Mouse (Mus musculus): Measurements from ENCODE around the gene Ltb4r2. TPM values are rescaled to one million over a fixed set of nuclear protein-coding genes. Genes with fewer than 3 reads are reported as not detected.
"Not testable (repeated sequence)": the region's sequence is repeated elsewhere in the genome, so short reads cannot be mapped to it uniquely, and the experiment has no call there.

The Ltb4r2 gene
- polyA plus RNA-seq, 1 experiment from 2014 or later, result 0.68 TPM

DNA sequence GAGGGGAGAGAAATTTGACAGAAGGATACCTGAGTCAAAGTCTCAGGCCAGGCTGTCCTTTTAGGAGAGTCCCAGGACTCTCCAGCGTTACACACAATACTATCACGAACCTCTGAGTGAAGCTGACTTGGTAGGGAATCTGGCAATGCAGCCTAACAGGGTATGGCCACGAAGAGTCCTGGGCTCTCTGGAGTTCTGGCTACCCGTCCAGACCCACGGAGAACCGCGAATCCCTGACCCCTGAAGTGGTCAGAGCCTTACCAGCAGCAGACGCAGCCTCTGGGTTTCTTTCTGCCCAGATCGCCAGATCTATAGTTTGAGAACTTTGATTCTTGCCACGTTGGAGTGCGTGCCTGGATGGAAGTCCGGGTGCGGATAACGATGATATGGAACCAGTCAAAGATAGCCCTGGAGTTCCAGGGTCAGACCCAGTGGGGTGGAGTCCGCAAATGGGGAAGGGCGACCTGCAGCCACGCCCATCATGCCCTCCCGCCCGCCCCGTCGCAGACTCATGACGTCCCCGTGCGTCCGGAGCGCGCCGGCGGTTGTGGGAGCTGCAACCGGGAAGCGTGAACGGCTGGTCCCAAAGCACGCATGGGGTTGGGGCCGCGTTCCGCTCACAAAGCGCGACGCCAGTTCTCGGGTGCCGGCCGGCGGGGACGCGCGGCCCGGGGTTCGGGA, 15.9 kb upstream of the Ltb4r2 start, which contains the start of the genes Dhrs1 and Nop9:
TSS of gene Dhrs1 (minus strand) at position 511 of the 681 bp plus-strand sequence.
TSS of gene Nop9 (plus strand) at position 514 of the 681 bp plus-strand sequence.
- under 1% methylated on average over 41 of the region's 48 CpGs for WGBS
- DNase-seq (ENCODE audit: low spot score) (peak; percentile 91), ATAC-seq (replicated peaks; ENCODE audit: low FRiP score, low read depth) (peak; percentile 86)
- Histone ChIP-seq H3K9ac (ENCODE audit: low read depth, low read length) (peak within 1 kb of the TSS; percentile 77), H3K4me2 (ENCODE audit: low read length) (peak within 1 kb of the TSS; percentile 88), H3K27ac (peak within 1 kb of the TSS; percentile 51; the same call in 1 of the 2 replicates), H3K4me1 (replicated peaks; ENCODE audit: insufficient read depth, low read length) (peaks cover 14% of the 10 kb centered on the region), H3K36me3 (ENCODE audit: insufficient read depth, low read length) (peaks cover 22% of the 10 kb centered on the region), H3K4me3 (replicated peaks; ENCODE audit: low read depth, low read length) (peak within 1 kb of the TSS; percentile 70), H3K9me3 (replicated peaks; ENCODE audit: low read length) (no peaks in the 10 kb centered on the region), H3K27me3 (ENCODE audit: insufficient read depth, low read length) (no peaks in the 10 kb centered on the region)
- TF ChIP-seq CTCF (IDR thresholded peaks at IDR 0.05; ENCODE audit: low read depth), result no peak

DNA sequence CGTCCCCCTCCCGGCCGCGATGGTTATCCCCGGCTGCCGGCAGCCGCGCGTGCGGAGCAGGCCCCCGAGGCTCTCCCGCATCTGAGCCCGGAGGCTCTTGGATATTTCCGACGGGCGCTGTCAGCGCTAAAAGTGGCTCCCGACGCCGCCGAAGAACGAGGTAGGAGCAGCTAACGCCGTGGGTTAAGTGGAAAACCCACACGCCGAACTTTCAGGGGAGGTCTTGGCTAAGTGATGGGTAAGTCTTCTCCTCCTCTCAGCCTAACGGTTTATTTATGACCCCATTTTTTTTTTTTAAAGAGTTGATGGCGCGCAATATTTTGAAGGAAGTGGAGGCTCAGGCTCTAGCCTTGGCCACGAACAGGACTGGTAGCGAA, 15.4 kb upstream of the Ltb4r2 start:
- DNase-seq (ENCODE audit: low spot score) (no peak), ATAC-seq (replicated peaks; ENCODE audit: low FRiP score, low read depth) (no peak)
- under 1% methylated on average over 31 of the region's 31 CpGs for WGBS
- peaks cover 21% of the 10 kb centered on the region for H3K36me3 ChIP-seq (ENCODE audit: insufficient read depth, low read length)
- peak overlapping the region; percentile 70 for H3K4me3 ChIP-seq (replicated peaks; ENCODE audit: low read depth, low read length)
- H3K4me1 ChIP-seq (replicated peaks; ENCODE audit: insufficient read depth, low read length), result peaks cover 14% of the 10 kb centered on the region
- H3K9ac ChIP-seq (ENCODE audit: low read depth, low read length), result peak overlapping the region; percentile 77
- no peaks in the 10 kb centered on the region for H3K27me3 ChIP-seq (ENCODE audit: insufficient read depth, low read length)
- no peaks in the 10 kb centered on the region for H3K9me3 ChIP-seq (replicated peaks; ENCODE audit: low read length)
- no peak for TF ChIP-seq CTCF (IDR thresholded peaks at IDR 0.05; ENCODE audit: low read depth)
- peak overlapping the region; percentile 88 for H3K4me2 ChIP-seq (ENCODE audit: low read length)
- H3K27ac ChIP-seq, result peak overlapping the region; percentile 51; the same call in 1 of the 2 replicates

DNA sequence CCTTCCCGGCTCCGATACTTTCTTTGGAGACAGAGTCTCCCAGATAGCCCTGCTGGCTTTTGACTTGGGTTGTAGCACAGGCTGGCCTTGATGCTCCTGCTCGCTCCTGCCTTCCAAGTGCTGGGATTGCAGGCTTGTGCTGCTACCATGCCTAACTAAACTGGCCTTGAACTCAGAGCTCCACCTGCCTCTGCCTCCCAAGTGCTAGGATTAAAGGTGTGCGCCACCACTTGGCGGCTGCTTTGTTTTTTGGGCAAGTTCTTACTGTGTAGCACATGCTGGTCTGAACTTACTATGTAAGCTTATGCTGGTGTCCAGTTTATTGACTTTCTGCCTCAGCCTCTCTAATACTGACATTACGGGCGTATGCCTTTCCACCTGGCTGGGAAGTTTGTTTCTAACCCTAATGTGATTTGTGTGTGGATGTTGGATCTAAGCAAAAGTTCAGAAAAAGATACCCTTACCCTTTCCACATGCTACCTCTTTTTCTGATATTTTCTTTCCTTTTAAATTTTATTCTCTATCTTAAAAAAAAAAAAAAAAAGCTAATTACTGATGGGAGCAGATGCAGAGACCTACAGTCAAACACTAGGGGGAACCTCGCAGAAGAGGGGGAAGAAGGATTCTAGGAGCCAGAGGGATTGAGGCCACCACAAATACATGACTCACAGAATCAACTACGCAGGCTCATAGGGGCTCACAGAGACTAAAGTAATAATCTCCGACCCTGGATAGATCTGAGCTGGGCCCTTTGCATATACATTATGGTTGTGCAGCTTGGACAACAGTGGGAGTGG, 14.0 kb upstream of the Ltb4r2 start:
- Histone ChIP-seq H3K4me2 (ENCODE audit: low read length) (peak overlapping the region; percentile 88), H3K36me3 (ENCODE audit: insufficient read depth, low read length) (peaks cover 24% of the 10 kb centered on the region), H3K9ac (ENCODE audit: low read depth, low read length) (no peak overlapping the region), H3K4me1 (replicated peaks; ENCODE audit: insufficient read depth, low read length) (peaks cover 14% of the 10 kb centered on the region), H3K9me3 (replicated peaks; ENCODE audit: low read length) (no peaks in the 10 kb centered on the region), H3K4me3 (replicated peaks; ENCODE audit: low read depth, low read length) (no peak overlapping the region), H3K27ac (no peak overlapping the region), H3K27me3 (ENCODE audit: insufficient read depth, low read length) (no peaks in the 10 kb centered on the region)
- WGBS, result 88% methylated on average over 10 of the region's 10 CpGs
- TF ChIP-seq CTCF (IDR thresholded peaks at IDR 0.05; ENCODE audit: low read depth), result no peak; the same call in 1 of the 2 replicates
- ATAC-seq (replicated peaks; ENCODE audit: low FRiP score, low read depth), result no peak
- no peak for DNase-seq (ENCODE audit: low spot score)

DNA sequence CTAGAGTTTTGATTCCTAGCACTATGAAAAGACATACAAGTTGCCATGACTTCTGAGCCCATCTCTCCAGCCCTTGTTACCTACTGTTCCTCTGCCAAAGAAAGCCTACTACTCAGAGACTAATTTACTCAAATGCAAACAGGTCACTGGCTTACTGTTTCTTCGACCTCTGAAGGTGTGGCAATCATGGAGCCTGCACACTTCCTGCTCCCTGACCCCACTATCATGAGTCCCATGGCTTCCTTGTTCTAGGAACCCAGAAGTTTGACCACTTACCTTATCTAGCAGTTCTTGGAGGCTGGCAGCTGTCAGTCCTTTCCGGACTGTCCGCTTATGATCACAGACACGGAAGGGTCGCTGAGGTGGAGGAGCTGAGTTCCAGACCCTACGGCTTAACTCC, 3.7 kb upstream of the Ltb4r2 start:
- 85% methylated on average over 6 of the region's 6 CpGs for WGBS
- ATAC-seq (replicated peaks; ENCODE audit: low FRiP score, low read depth), result no peak
- no peak for DNase-seq (ENCODE audit: low spot score)

DNA sequence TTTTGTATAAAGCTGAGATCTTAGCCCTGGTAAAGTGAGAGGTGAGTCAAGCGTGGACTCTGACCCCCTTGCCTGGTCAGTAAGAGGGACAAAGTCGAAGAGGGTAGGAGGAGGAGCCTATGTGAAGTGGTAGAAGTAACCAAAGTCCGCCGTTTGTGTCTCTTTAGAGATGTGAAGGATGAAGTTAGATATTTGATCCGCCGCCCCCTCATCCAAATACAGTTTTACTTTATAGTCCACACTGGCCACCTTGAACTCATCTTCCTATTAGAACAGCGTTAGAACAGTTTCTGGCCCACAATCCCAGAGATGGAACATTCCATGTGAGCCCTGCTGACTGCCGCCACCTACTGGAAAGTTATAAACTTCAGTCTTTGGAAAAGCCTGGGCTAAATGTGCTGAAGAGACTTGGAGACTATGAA, 2.9 kb upstream of the Ltb4r2 start, which contains the start of gene Cideb:
TSS of gene Cideb (minus strand) at position 96 of the 422 bp plus-strand sequence.
- Histone ChIP-seq H3K36me3 (ENCODE audit: insufficient read depth, low read length) (peaks cover 23% of the 10 kb centered on the region), H3K27me3 (ENCODE audit: insufficient read depth, low read length) (0 out of 2 replicates have a peak, but pooled peaks cover 10% of the 10 kb centered on the region), H3K4me2 (ENCODE audit: low read length) (peak within 1 kb of the TSS; percentile 25; the same call in 1 of the 2 replicates), H3K27ac (peak within 1 kb of the TSS; percentile 47), H3K4me3 (replicated peaks; ENCODE audit: low read depth, low read length) (no peak within 1 kb of the TSS), H3K4me1 (replicated peaks; ENCODE audit: insufficient read depth, low read length) (peaks cover 20% of the 10 kb centered on the region), H3K9ac (ENCODE audit: low read depth, low read length) (no peak within 1 kb of the TSS), H3K9me3 (replicated peaks; ENCODE audit: low read length) (no peaks in the 10 kb centered on the region)
- peak; percentile 89 for TF ChIP-seq CTCF (IDR thresholded peaks at IDR 0.05; ENCODE audit: low read depth)
- WGBS, result 14% methylated on average over 8 of the region's 8 CpGs
- DNase-seq (ENCODE audit: low spot score), result peak; percentile 91
- peak; percentile 68 for ATAC-seq (replicated peaks; ENCODE audit: low FRiP score, low read depth)

More for the DNA sequence above, 3.7 kb upstream of the Ltb4r2 start:
- Histone ChIP-seq H3K4me2 (ENCODE audit: low read length) (peak overlapping the region; percentile 25; the same call in 1 of the 2 replicates), H3K4me1 (replicated peaks; ENCODE audit: insufficient read depth, low read length) (peaks cover 13% of the 10 kb centered on the region), H3K27ac (peak overlapping the region; percentile 47), H3K9me3 (replicated peaks; ENCODE audit: low read length) (no peaks in the 10 kb centered on the region), H3K36me3 (ENCODE audit: insufficient read depth, low read length) (peaks cover 30% of the 10 kb centered on the region), H3K9ac (ENCODE audit: low read depth, low read length) (no peak overlapping the region), H3K27me3 (ENCODE audit: insufficient read depth, low read length) (0 out of 2 replicates have a peak, but pooled peaks cover 10% of the 10 kb centered on the region), H3K4me3 (replicated peaks; ENCODE audit: low read depth, low read length) (no peak overlapping the region)
- no peak for TF ChIP-seq CTCF (IDR thresholded peaks at IDR 0.05; ENCODE audit: low read depth)

DNA sequence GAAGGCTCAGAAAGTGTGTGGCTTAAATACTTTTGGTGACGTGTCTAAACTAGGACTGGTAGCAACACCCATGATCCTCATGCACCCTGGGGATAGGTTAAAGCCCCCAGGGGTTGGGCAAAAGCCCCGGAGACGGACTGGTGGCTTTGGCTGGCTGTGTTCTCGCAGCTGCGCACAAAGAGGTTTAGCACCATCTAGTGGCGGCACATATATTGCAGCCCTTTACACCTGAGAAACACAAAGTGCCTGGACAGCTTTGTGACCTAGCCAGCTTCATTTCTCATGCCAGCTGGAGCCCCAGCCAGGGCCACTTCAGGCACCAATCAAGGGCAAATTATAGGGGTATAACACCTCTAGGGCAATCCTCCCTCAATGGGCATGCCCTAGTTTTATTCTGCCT, 1.1 kb upstream of the Ltb4r2 start:
- H3K4me3 ChIP-seq (replicated peaks; ENCODE audit: low read depth, low read length), result peak overlapping the region; percentile 11; the same call in 1 of the 2 replicates
- TF ChIP-seq CTCF (IDR thresholded peaks at IDR 0.05; ENCODE audit: low read depth), result peak; percentile 83
- peaks cover 21% of the 10 kb centered on the region for H3K4me1 ChIP-seq (replicated peaks; ENCODE audit: insufficient read depth, low read length)
- 2% methylated on average over 5 of the region's 6 CpGs for WGBS
- peak overlapping the region; percentile 51 for H3K4me2 ChIP-seq (ENCODE audit: low read length)
- not testable (repeated sequence) for H3K27me3 ChIP-seq (ENCODE audit: insufficient read depth, low read length); H3K9me3 ChIP-seq (replicated peaks; ENCODE audit: low read length); H3K36me3 ChIP-seq (ENCODE audit: insufficient read depth, low read length); H3K27ac ChIP-seq
- 0 out of 2 replicates have a peak overlapping the region, but pooled peaks have one; percentile 37 for H3K9ac ChIP-seq (ENCODE audit: low read depth, low read length)
- ATAC-seq (replicated peaks; ENCODE audit: low FRiP score, low read depth) (peak; percentile 38), DNase-seq (ENCODE audit: low spot score) (peak; percentile 78)

All from kidney, postnatal 0 days (tissue).